20 mouse cellular contexts compared by ENCODE assay signal in the genomic region with DNA sequence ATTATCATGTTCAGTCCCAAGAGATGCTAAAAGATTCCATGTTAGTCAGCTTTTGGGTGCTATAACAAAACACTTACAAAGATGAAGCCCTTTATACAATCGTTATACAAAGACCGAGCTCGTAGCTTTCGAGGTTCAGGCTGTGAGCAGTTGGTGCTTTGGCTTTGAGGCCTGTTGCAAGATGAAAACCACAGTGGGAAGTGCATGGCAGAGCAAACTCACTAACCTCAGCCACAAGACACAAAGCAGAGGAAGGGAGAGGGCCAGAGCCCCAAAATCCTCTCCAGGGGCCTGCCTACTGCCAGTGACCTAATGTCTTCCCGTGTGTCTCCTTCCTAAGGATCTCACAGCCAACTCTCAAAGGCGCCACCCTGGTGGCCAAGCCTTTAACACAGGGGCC.
DNase-seq lines count a peak whose midpoint lies in the region; ATAC-seq lines count a peak whose summit lies in the region.
"Had no signal": no experiment of that assay in that cellular context is flagged by ENCODE, and none has a peak within 500 bp of the region (broad histone marks: within the 10 kb centered on the region; RNA-seq: fewer than 3 reads in every experiment).

No protein-coding gene starts in this region.

- H3K4me2 ChIP-seq in forebrain, embryonic 13.5 days: no peak overlapping the region
- H3K4me2 ChIP-seq in forebrain, embryonic 12.5 days: no peak overlapping the region
- no peak overlapping the region for H3K4me2 ChIP-seq in hindbrain, embryonic 14.5 days (replicated peaks)
- no peak overlapping the region for H3K4me2 ChIP-seq in midbrain, embryonic 16.5 days (ENCODE audit: low read length)
- H3K4me2 ChIP-seq in midbrain, embryonic 14.5 days (ENCODE audit: low read length): no peak overlapping the region
- H3K4me2 ChIP-seq: embryonic facial prominence, embryonic 15.5 days; forebrain, embryonic 15.5 days had no signal

- ATAC-seq in forebrain, embryonic 13.5 days: no peak
- no peak for ATAC-seq in forebrain, embryonic 12.5 days (ENCODE audit: low FRiP score)
- no peak for ATAC-seq in hindbrain, embryonic 14.5 days (ENCODE audit: low FRiP score)
- no peak for ATAC-seq in midbrain, embryonic 16.5 days
- ATAC-seq in midbrain, embryonic 14.5 days (ENCODE audit: low FRiP score, low TSS enrichment): no peak
- ATAC-seq in megakaryocyte, adult 5-6 weeks (ENCODE audit: poor library complexity, severe bottlenecking): peak; percentile 50; the same call in 1 of the 2 replicates
- ATAC-seq: forebrain, embryonic 15.5 days; hindbrain, postnatal 0 days had no signal

- H3K9me3 ChIP-seq in forebrain, embryonic 13.5 days (replicated peaks): no peaks in the 10 kb centered on the region
- H3K9me3 ChIP-seq in forebrain, embryonic 12.5 days: no peaks in the 10 kb centered on the region
- no peaks in the 10 kb centered on the region for H3K9me3 ChIP-seq in hindbrain, embryonic 10.5 days
- H3K9me3 ChIP-seq in hindbrain, embryonic 14.5 days (ENCODE audit: control insufficient read depth, low read length): no peaks in the 10 kb centered on the region
- H3K9me3 ChIP-seq in midbrain, embryonic 16.5 days (replicated peaks; ENCODE audit: control insufficient read depth, low read length, poor library complexity, severe bottlenecking): no peaks in the 10 kb centered on the region
- H3K9me3 ChIP-seq in midbrain, embryonic 14.5 days (ENCODE audit: control insufficient read depth, low read length): no peaks in the 10 kb centered on the region
- H3K9me3 ChIP-seq: embryonic facial prominence, embryonic 15.5 days; forebrain, embryonic 15.5 days; heart, embryonic 10.5 days had no signal

- H3K27me3 ChIP-seq in forebrain, embryonic 13.5 days: no peaks in the 10 kb centered on the region
- no peaks in the 10 kb centered on the region for H3K27me3 ChIP-seq in forebrain, embryonic 12.5 days
- H3K27me3 ChIP-seq in hindbrain, embryonic 10.5 days (ENCODE audit: insufficient read depth, poor library complexity, severe bottlenecking): no peaks in the 10 kb centered on the region
- no peaks in the 10 kb centered on the region for H3K27me3 ChIP-seq in hindbrain, embryonic 14.5 days (ENCODE audit: control insufficient read depth, insufficient read depth, low read length)
- H3K27me3 ChIP-seq in midbrain, embryonic 16.5 days (ENCODE audit: control insufficient read depth, insufficient read depth, low read depth, low read length): no peaks in the 10 kb centered on the region
- H3K27me3 ChIP-seq in midbrain, embryonic 14.5 days (ENCODE audit: control insufficient read depth, insufficient read depth, low read length): no peaks in the 10 kb centered on the region
- H3K27me3 ChIP-seq: embryonic facial prominence, embryonic 15.5 days; forebrain, embryonic 15.5 days had no signal

- DNase-seq in hindbrain, embryonic 10.5 days (ENCODE audit: low spot score): no peak
- no peak for DNase-seq in hindbrain, embryonic 14.5 days (ENCODE audit: low spot score)
- no peak for DNase-seq in midbrain, embryonic 14.5 days
- no peak for DNase-seq in testis, postnatal 14 days (ENCODE audit: low spot score)
- DNase-seq: adrenal gland, postnatal 10 days; cerebellum, adult 11 months; cerebellum, adult 8-10 months; cerebellum, postnatal 14 days; embryo, embryonic 11 days; gastrocnemius, postnatal 10 days; heart, postnatal 14 days had no signal

- H3K36me3 ChIP-seq in forebrain, embryonic 13.5 days (ENCODE audit: poor library complexity, severe bottlenecking): peaks cover 15% of the 10 kb centered on the region
- peaks cover 12% of the 10 kb centered on the region; the same call in 1 of the 2 replicates for H3K36me3 ChIP-seq in forebrain, embryonic 12.5 days (replicated peaks)
- H3K36me3 ChIP-seq in hindbrain, embryonic 10.5 days: peaks cover 71% of the 10 kb centered on the region
- peaks cover 27% of the 10 kb centered on the region; the same call in 1 of the 2 replicates for H3K36me3 ChIP-seq in hindbrain, embryonic 14.5 days (replicated peaks; ENCODE audit: control insufficient read depth, insufficient read depth)
- H3K36me3 ChIP-seq in midbrain, embryonic 16.5 days (ENCODE audit: control insufficient read depth, insufficient read depth, low read length): no peaks in the 10 kb centered on the region
- peaks cover 41% of the 10 kb centered on the region for H3K36me3 ChIP-seq in midbrain, embryonic 14.5 days (ENCODE audit: control insufficient read depth, insufficient read depth, low read length)
- H3K36me3 ChIP-seq: embryonic facial prominence, embryonic 15.5 days had no signal

- 81% methylated on average over 6 of the region's 6 CpGs for WGBS in forebrain, embryonic 13.5 days
- WGBS in forebrain, embryonic 12.5 days: 88% methylated on average over 6 of the region's 6 CpGs
- 92% methylated on average over 6 of the region's 6 CpGs for WGBS in hindbrain, embryonic 10.5 days
- 86% methylated on average over 6 of the region's 6 CpGs for WGBS in hindbrain, embryonic 14.5 days
- 67% methylated on average over 6 of the region's 6 CpGs for WGBS in midbrain, embryonic 16.5 days
- WGBS in midbrain, embryonic 14.5 days: 78% methylated on average over 6 of the region's 6 CpGs

- no peak overlapping the region for H3K4me3 ChIP-seq in forebrain, embryonic 13.5 days
- H3K4me3 ChIP-seq in forebrain, embryonic 12.5 days (replicated peaks): no peak overlapping the region
- H3K4me3 ChIP-seq in hindbrain, embryonic 10.5 days: no peak overlapping the region
- no peak overlapping the region for H3K4me3 ChIP-seq in hindbrain, embryonic 14.5 days (replicated peaks; ENCODE audit: low read length)
- H3K4me3 ChIP-seq in midbrain, embryonic 16.5 days (ENCODE audit: low read depth, low read length): no peak overlapping the region
- no peak overlapping the region for H3K4me3 ChIP-seq in midbrain, embryonic 14.5 days (replicated peaks; ENCODE audit: low read depth, low read length)
- H3K4me3 ChIP-seq: embryonic facial prominence, embryonic 15.5 days; erythroblast, embryonic 14.5 days; forebrain, embryonic 15.5 days; heart, embryonic 10.5 days had no signal

- peaks cover 61% of the 10 kb centered on the region for H3K4me1 ChIP-seq in forebrain, embryonic 13.5 days
- H3K4me1 ChIP-seq in forebrain, embryonic 12.5 days: peaks cover 44% of the 10 kb centered on the region
- peaks cover 69% of the 10 kb centered on the region for H3K4me1 ChIP-seq in hindbrain, embryonic 10.5 days (replicated peaks)
- peaks cover 34% of the 10 kb centered on the region for H3K4me1 ChIP-seq in hindbrain, embryonic 14.5 days (replicated peaks; ENCODE audit: control insufficient read depth, insufficient read depth, low read length)
- H3K4me1 ChIP-seq in midbrain, embryonic 16.5 days (ENCODE audit: control insufficient read depth, insufficient read depth, low read length): peaks cover 42% of the 10 kb centered on the region
- H3K4me1 ChIP-seq in midbrain, embryonic 14.5 days (ENCODE audit: control insufficient read depth, insufficient read depth, low read length): peaks cover 36% of the 10 kb centered on the region

- H3K9ac ChIP-seq in forebrain, embryonic 13.5 days: no peak overlapping the region
- H3K9ac ChIP-seq in forebrain, embryonic 12.5 days: no peak overlapping the region
- no peak overlapping the region for H3K9ac ChIP-seq in hindbrain, embryonic 14.5 days
- H3K9ac ChIP-seq in midbrain, embryonic 16.5 days (ENCODE audit: low read depth, low read length): no peak overlapping the region
- no peak overlapping the region for H3K9ac ChIP-seq in midbrain, embryonic 14.5 days (replicated peaks; ENCODE audit: low read length)
- H3K9ac ChIP-seq: embryonic facial prominence, embryonic 15.5 days; forebrain, embryonic 15.5 days had no signal

- peak overlapping the region; percentile 46; the same call in 1 of the 2 replicates for H3K27ac ChIP-seq in forebrain, embryonic 13.5 days
- no peak overlapping the region for H3K27ac ChIP-seq in forebrain, embryonic 12.5 days
- peak overlapping the region; percentile 91 for H3K27ac ChIP-seq in hindbrain, embryonic 10.5 days
- no peak overlapping the region for H3K27ac ChIP-seq in hindbrain, embryonic 14.5 days
- H3K27ac ChIP-seq in midbrain, embryonic 16.5 days (ENCODE audit: low read length): 0 out of 2 replicates have a peak overlapping the region, but pooled peaks have one; percentile 33
- no peak overlapping the region for H3K27ac ChIP-seq in midbrain, embryonic 14.5 days (replicated peaks; ENCODE audit: low read depth, low read length)
- H3K27ac ChIP-seq: embryonic facial prominence, embryonic 15.5 days; forebrain, embryonic 15.5 days; hindbrain, postnatal 0 days had no signal

Comparison
In these comparisons a context has a peak if more than half of its experiments do, and no peak if none do; other contexts are left out.
1. H3K27ac ChIP-seq: peak in forebrain, embryonic 13.5 days (single experiment), hindbrain, embryonic 10.5 days (single experiment) and midbrain, embryonic 16.5 days (single experiment); none in forebrain, embryonic 12.5 days (single experiment), hindbrain, embryonic 14.5 days (single experiment) and midbrain, embryonic 14.5 days (single experiment).